Mouse (Mus musculus) thymus, postnatal 14 days (tissue): ENCODE results near the gene Tdrd12.
"Not testable (repeated sequence)": the region's sequence is repeated elsewhere in the genome, so short reads cannot be mapped to it uniquely, and the experiment has no call there.

Experiments
- DNase-seq: peaks from one replicate; pipeline ENCODE4 v3.0.0; 2021

The Tdrd12 gene

GRCm38 (mm10) chr7:35555224-35556204 lies 18.0 kb upstream of the Tdrd12 start:
- peak; percentile 89 for DNase-seq

GRCm38 (mm10) chr7:35554605-35555175 lies 17.1 kb upstream of the Tdrd12 start:
- peak; percentile 46 for DNase-seq

- DNase-seq = peak; percentile 63
Observed at GRCm38 (mm10) chr7:35553751-35554604, 16.4 kb upstream of the Tdrd12 start.

GRCm38 (mm10) chr7:35545881-35546280 lies 8.3 kb upstream of the Tdrd12 start:
- DNase-seq = peak; percentile 64

GRCm38 (mm10) chr7:35535750-35536512 lies 1.6 kb downstream of the Tdrd12 start:
- no peak for DNase-seq

GRCm38 (mm10) chr7:35530544-35530943 lies 7.0 kb downstream of the Tdrd12 start:
- not testable (repeated sequence) for DNase-seq

GRCm38 (mm10) chr7:35530026-35530425 lies 7.5 kb downstream of the Tdrd12 start:
- no peak for DNase-seq

GRCm38 (mm10) chr7:35526795-35527194 lies 10.8 kb downstream of the Tdrd12 start:
- DNase-seq = no peak

- no peak for DNase-seq
Observed at GRCm38 (mm10) chr7:35501995-35502394, 35.5 kb downstream of the Tdrd12 start.

- no peak for DNase-seq
Observed at GRCm38 (mm10) chr7:35497516-35497915, 40.0 kb downstream of the Tdrd12 start.

- no peak for DNase-seq
Observed at GRCm38 (mm10) chr7:35491005-35491404, 46.5 kb downstream of the Tdrd12 start.

GRCm38 (mm10) chr7:35490186-35490585 lies 47.4 kb downstream of the Tdrd12 start:
- no peak for DNase-seq

GRCm38 (mm10) chr7:35486553-35486952 lies 51.0 kb downstream of the Tdrd12 start:
- no peak for DNase-seq

- no peak for DNase-seq
Observed at GRCm38 (mm10) chr7:35485126-35485525, 52.4 kb downstream of the Tdrd12 start.

GRCm38 (mm10) chr7:35476457-35476856 lies 61.1 kb downstream of the Tdrd12 start:
- no peak for DNase-seq

- no peak for DNase-seq
Observed at GRCm38 (mm10) chr7:35470794-35471193, 66.8 kb downstream of the Tdrd12 start.

GRCm38 (mm10) chr7:35467856-35468255 lies 69.7 kb downstream of the Tdrd12 start:
- no peak for DNase-seq

- no peak for DNase-seq
Observed at GRCm38 (mm10) chr7:35465027-35465426, 72.5 kb downstream of the Tdrd12 start.

GRCm38 (mm10) chr7:35460971-35461370 lies 76.6 kb downstream of the Tdrd12 start:
- no peak for DNase-seq

GRCm38 (mm10) chr7:35456091-35456814 lies 81.3 kb downstream of the Tdrd12 start:
- no peak for DNase-seq

GRCm38 (mm10) chr7:35448867-35449266 lies 88.7 kb downstream of the Tdrd12 start:
- no peak for DNase-seq
